Mouse (Mus musculus) lung, postnatal 0 days (tissue): ENCODE measurements around the gene Clybl. TPM values are rescaled to one million over a fixed set of nuclear protein-coding genes. Genes with fewer than 3 reads are reported as not detected.

ENCODE experiments used
- ATAC-seq: fragments of 200-750 bp; cut with Nextera tagmentation; 2 replicates; pipeline ENCODE4 v1.8.0; 2017; ENCODE audit warnings: moderate library complexity
- DNase-seq: peaks from one replicate; pipeline ENCODE4 v3.0.0-alpha.2; 2016; ENCODE audit warnings: low spot score
- H3K27ac ChIP-seq: fragments of 300-500 bp; sonication (generic); 2 replicates; pipeline ENCODE4 v1.5.1; 2014; ENCODE audit warnings: antibody characterized with exemption, mild to moderate bottlenecking, low read length, mixed read lengths
- H3K27me3 ChIP-seq: fragments of 300-500 bp; sonication (generic); replicated peaks from 2 replicates; pipeline ENCODE4 v1.6.1; 2014; ENCODE audit warnings: low read length, mixed read lengths; ENCODE audit not compliant: insufficient read depth
- H3K36me3 ChIP-seq: fragments of 300-500 bp; sonication (generic); 2 replicates; pipeline ENCODE4 v1.6.1; 2014; ENCODE audit warnings: low read length, mixed read lengths; ENCODE audit not compliant: insufficient read depth
- H3K4me1 ChIP-seq: fragments of 300-500 bp; sonication (generic); 2 replicates; pipeline ENCODE4 v1.6.1; 2014; ENCODE audit warnings: antibody characterized with exemption, low read depth, low read length, mixed read lengths; ENCODE audit not compliant: insufficient read depth
- H3K4me2 ChIP-seq: fragments of 300-500 bp; sonication (generic); replicated peaks from 2 replicates; pipeline ENCODE4 v1.6.1; 2014; ENCODE audit warnings: low read depth, mild to moderate bottlenecking, low read length, moderate library complexity, mixed read lengths
- H3K4me3 ChIP-seq: fragments of 300-500 bp; sonication (generic); 2 replicates; pipeline ENCODE4 v1.5.1; 2014; ENCODE audit warnings: low read depth, low read length
- H3K9ac ChIP-seq: fragments of 300-500 bp; sonication (generic); replicated peaks from 2 replicates; pipeline ENCODE4 v1.6.1; 2014; ENCODE audit warnings: low read depth, mild to moderate bottlenecking
- H3K9me3 ChIP-seq: fragments of 300-500 bp; sonication (generic); 2 replicates; pipeline ENCODE4 v1.6.1; 2016; ENCODE audit warnings: low read length, mixed read lengths
- CTCF ChIP-seq: IDR thresholded peaks from 2 replicates; pipeline ENCODE4 v1.5.1; 2016; ENCODE audit warnings: antibody characterized with exemption, mild to moderate bottlenecking
- EP300 ChIP-seq: IDR thresholded peaks from 2 replicates; pipeline ENCODE4 v1.6.1; 2016; ENCODE audit warnings: antibody characterized with exemption, mild to moderate bottlenecking, control low read depth
- WGBS: fragments of 180-500 bp; shearing (Covaris S2); extraction: QIAGEN DNeasy Blood & Tissue Kit; methylation state at CpG from one replicate; pipeline ENCODE4 v1.1.7; 2014; 5-methylcytosine and 5-hydroxymethylcytosine counted together
- polyA plus RNA-seq: library from polyadenylated mRNA; unstranded; fragments of >200 nt; fragmentation: Nextera tagmentation; extraction: Ambion mirVana; gene quantifications from 2 replicates; pipeline ENCODE4 v1.2.1, GENCODE M21; 2015

Gene Clybl
- polyA plus RNA-seq, 1 experiment from 2014 or later, result 9.2 TPM

GRCm38 (mm10) chr14:122399906-122400305, 218.4 kb downstream of the Clybl start:
- Histone ChIP-seq H3K4me1 (no peaks in the 10 kb centered on the region), H3K9me3 (no peaks in the 10 kb centered on the region), H3K27me3 (no peaks in the 10 kb centered on the region), H3K27ac (no peak overlapping the region), H3K4me2 (no peak overlapping the region), H3K9ac (no peak overlapping the region), H3K36me3 (no peaks in the 10 kb centered on the region), H3K4me3 (no peak overlapping the region)
- no peak for DNase-seq
- ATAC-seq, result no peak
- 85% methylated on average over 5 of the region's 5 CpGs for WGBS
- TF ChIP-seq EP300 (no peak), CTCF (no peak)

- H3K4me1 ChIP-seq, result peaks cover 4% of the 10 kb centered on the region
- H3K4me3 ChIP-seq, result no peak overlapping the region
- H3K9me3 ChIP-seq, result no peaks in the 10 kb centered on the region
- H3K27me3 ChIP-seq, result peaks cover 17% of the 10 kb centered on the region
- no peak for TF ChIP-seq CTCF
- no peak for TF ChIP-seq EP300
- WGBS, result 57% methylated on average over 11 of the region's 11 CpGs
- H3K27ac ChIP-seq, result no peak overlapping the region
- no peak overlapping the region for H3K9ac ChIP-seq
- DNase-seq, result no peak
- ATAC-seq, result no peak
- H3K36me3 ChIP-seq, result no peaks in the 10 kb centered on the region
- no peak overlapping the region for H3K4me2 ChIP-seq
Measured at GRCm38 (mm10) chr14:122401886-122402285, 220.4 kb downstream of the Clybl start.

GRCm38 (mm10) chr14:122402716-122403258, 221.3 kb downstream of the Clybl start:
- Histone ChIP-seq H3K4me1 (peaks cover 5% of the 10 kb centered on the region), H3K9me3 (no peaks in the 10 kb centered on the region), H3K9ac (no peak overlapping the region), H3K4me2 (no peak overlapping the region), H3K36me3 (no peaks in the 10 kb centered on the region), H3K27ac (no peak overlapping the region), H3K27me3 (peaks cover 21% of the 10 kb centered on the region), H3K4me3 (no peak overlapping the region)
- DNase-seq, result no peak
- no peak for ATAC-seq
- no peak for TF ChIP-seq CTCF
- TF ChIP-seq EP300, result no peak
- 55% methylated on average over 12 of the region's 12 CpGs for WGBS

GRCm38 (mm10) chr14:122403422-122403940, 222.0 kb downstream of the Clybl start:
- 72% methylated on average over 3 of the region's 3 CpGs for whole genome bisulfite sequencing
- peaks cover 5% of the 10 kb centered on the region for H3K4me1 ChIP-seq
- no peak for TF ChIP-seq CTCF
- no peak for TF ChIP-seq EP300
- H3K9me3 ChIP-seq, result no peaks in the 10 kb centered on the region
- no peak for ATAC-seq
- peaks cover 21% of the 10 kb centered on the region for H3K27me3 ChIP-seq
- no peak overlapping the region for H3K4me3 ChIP-seq
- no peak overlapping the region for H3K9ac ChIP-seq
- H3K4me2 ChIP-seq, result no peak overlapping the region
- DNase-seq, result no peak
- no peaks in the 10 kb centered on the region for H3K36me3 ChIP-seq
- no peak overlapping the region for H3K27ac ChIP-seq

GRCm38 (mm10) chr14:122404596-122405154, 223.2 kb downstream of the Clybl start:
- no peak for TF ChIP-seq CTCF
- TF ChIP-seq EP300, result no peak
- H3K4me1 ChIP-seq, result peaks cover 5% of the 10 kb centered on the region
- 80% methylated on average over 7 of the region's 7 CpGs for WGBS
- no peaks in the 10 kb centered on the region for H3K36me3 ChIP-seq
- DNase-seq (no peak), ATAC-seq (no peak)
- peaks cover 21% of the 10 kb centered on the region for H3K27me3 ChIP-seq
- H3K4me2 ChIP-seq, result no peak overlapping the region
- H3K27ac ChIP-seq, result no peak overlapping the region
- H3K9me3 ChIP-seq, result no peaks in the 10 kb centered on the region
- H3K4me3 ChIP-seq, result no peak overlapping the region
- no peak overlapping the region for H3K9ac ChIP-seq

GRCm38 (mm10) chr14:122405236-122405635, 223.7 kb downstream of the Clybl start:
- H3K4me3 ChIP-seq, result no peak overlapping the region
- TF ChIP-seq EP300, result no peak
- TF ChIP-seq CTCF, result no peak
- no peak overlapping the region for H3K9ac ChIP-seq
- no peaks in the 10 kb centered on the region for H3K36me3 ChIP-seq
- no peaks in the 10 kb centered on the region for H3K9me3 ChIP-seq
- 68% methylated on average over 12 of the region's 12 CpGs for WGBS
- peaks cover 5% of the 10 kb centered on the region for H3K4me1 ChIP-seq
- ATAC-seq (no peak), DNase-seq (no peak)
- H3K27ac ChIP-seq, result no peak overlapping the region
- H3K27me3 ChIP-seq, result peaks cover 21% of the 10 kb centered on the region
- no peak overlapping the region for H3K4me2 ChIP-seq
